Mouse (Mus musculus): ENCODE measurements around the gene Rasl10a.
"Not testable (repeated sequence)": the region's sequence is repeated elsewhere in the genome, so short reads cannot be mapped to it uniquely, and the experiment has no call there.

DNA sequence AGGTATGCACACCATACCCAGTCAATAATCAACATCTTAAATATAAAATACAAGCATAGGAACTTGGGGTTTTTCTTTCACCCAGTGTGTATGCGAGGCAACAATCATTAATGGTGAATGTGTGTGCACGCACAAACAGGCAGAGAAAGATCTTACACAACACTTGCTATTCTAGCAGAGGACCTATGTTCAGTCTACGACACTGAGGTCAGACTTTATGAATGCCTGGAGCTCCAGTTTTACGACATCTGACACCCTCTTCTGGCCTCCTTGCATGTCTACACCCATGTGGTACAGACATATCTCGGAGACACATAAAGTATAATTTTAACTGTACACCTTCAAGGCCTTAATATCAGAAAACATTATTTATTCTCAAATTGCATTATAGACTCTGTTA lies 18.9 kb downstream of the Rasl10a start:
- not testable (repeated sequence) for TF ChIP-seq GATA1, TAL1 (IDR thresholded peaks at IDR 0.05; ENCODE audit: low read length)
